Mouse (Mus musculus) cerebellum, adult 2 months (tissue): ENCODE measurements at regions not wholly inside any gene's neighbourhood (a gene's known extent, or its start where the extent isn't known, plus 50 kb on each side); places are given as distances from the start of the nearest gene placed in this dataset.

Experiments used
- DNase-seq, 2 experiments: peaks; one replicate each; pipeline ENCODE4 v3.0.0; 2021
- H3K27ac ChIP-seq: fragments of 200-500 bp; 2 replicates; pipeline ENCODE4 v1.5.1; 2012; ENCODE audit warnings: low read length, control low read depth, inconsistent platforms; ENCODE audit not compliant: insufficient read depth
- H3K27me3 ChIP-seq: fragments of 200-500 bp; 2 replicates; pipeline ENCODE4 v1.6.1; 2012; ENCODE audit warnings: inconsistent platforms, mild to moderate bottlenecking, low read length, moderate library complexity; ENCODE audit not compliant: control insufficient read depth, insufficient read depth
- H3K4me1 ChIP-seq: fragments of 200-500 bp; 2 replicates; pipeline ENCODE4 v1.6.1; 2011; ENCODE audit warnings: low read length; ENCODE audit not compliant: control insufficient read depth, insufficient read depth
- H3K4me3 ChIP-seq: fragments of 200-500 bp; replicated peaks from 2 replicates; pipeline ENCODE3; 2011; ENCODE audit warnings: mild to moderate bottlenecking, low read depth, low read length, control low read depth; ENCODE audit not compliant: insufficient read depth
- CTCF ChIP-seq: fragments of 200-500 bp; IDR thresholded peaks from 2 replicates; pipeline ENCODE4 v1.5.1; 2011; ENCODE audit warnings: low read depth, mild to moderate bottlenecking, control low read depth, low read length, moderate library complexity, borderline replicate concordance; ENCODE audit not compliant: insufficient read depth
- POLR2A ChIP-seq: fragments of 200-500 bp; IDR thresholded peaks from 2 replicates; pipeline ENCODE4 v1.6.1; 2011; ENCODE audit warnings: low read length, control low read depth, borderline replicate concordance; ENCODE audit not compliant: insufficient read depth
- whole genome bisulfite sequencing: fragments of 180-500 bp; shearing (Covaris S2); methylation state at CpG from one replicate; pipeline ENCODE4 v1.1.7; 2018; 5-methylcytosine and 5-hydroxymethylcytosine counted together

GRCm38 (mm10) chr4:82065641-82066358 lies 623.2 kb upstream of the Mpdz start:
- peak overlapping the region; percentile 80 for H3K27ac ChIP-seq
- peak overlapping the region; percentile 73 for H3K4me3 ChIP-seq
- TF ChIP-seq POLR2A (no peak), CTCF (no peak)
- peak; percentile 70 to 87 for DNase-seq
- H3K4me1 ChIP-seq, result no peaks in the 10 kb centered on the region; the same call in 1 of the 2 replicates
- H3K27me3 ChIP-seq, result no peaks in the 10 kb centered on the region
- WGBS, result 14% methylated on average over 14 of the region's 14 CpGs

GRCm38 (mm10) chr4:82062726-82063125 lies 620.1 kb upstream of the Mpdz start:
- TF ChIP-seq CTCF (no peak), POLR2A (no peak)
- H3K27me3 ChIP-seq, result no peaks in the 10 kb centered on the region
- DNase-seq, result no peak
- H3K27ac ChIP-seq, result no peak overlapping the region
- WGBS, result 94% methylated on average over 5 of the region's 5 CpGs
- no peak overlapping the region for H3K4me3 ChIP-seq
- no peaks in the 10 kb centered on the region; the same call in 1 of the 2 replicates for H3K4me1 ChIP-seq

GRCm38 (mm10) chr4:82056671-82057070 lies 614.1 kb upstream of the Mpdz start:
- no peak for DNase-seq
- TF ChIP-seq POLR2A (no peak), CTCF (no peak)
- WGBS, result 89% methylated on average over 1 of the region's 1 CpGs

GRCm38 (mm10) chr4:82048171-82048570 lies 605.6 kb upstream of the Mpdz start:
- no peak overlapping the region for H3K4me3 ChIP-seq
- no peak for DNase-seq
- 90% methylated on average over 2 of the region's 2 CpGs for WGBS
- H3K4me1 ChIP-seq, result no peaks in the 10 kb centered on the region
- no peak for TF ChIP-seq CTCF
- TF ChIP-seq POLR2A, result no peak
- H3K27me3 ChIP-seq, result no peaks in the 10 kb centered on the region
- H3K27ac ChIP-seq, result no peak overlapping the region

More at GRCm38 (mm10) chr4:82056671-82057070, 614.1 kb upstream of the Mpdz start:
- H3K27me3 ChIP-seq, result no peaks in the 10 kb centered on the region
- H3K4me1 ChIP-seq, result no peaks in the 10 kb centered on the region
- H3K4me3 ChIP-seq, result no peak overlapping the region
- no peak overlapping the region for H3K27ac ChIP-seq

- H3K27ac ChIP-seq, result no peak overlapping the region
- H3K4me1 ChIP-seq, result no peaks in the 10 kb centered on the region
- 89% methylated on average over 1 of the region's 1 CpGs for WGBS
These were observed 594.9 kb upstream of the Mpdz start for GRCm38 (mm10) chr4:82037473-82037872.

GRCm38 (mm10) chr4:82035074-82035703 lies 592.6 kb upstream of the Mpdz start:
- TF ChIP-seq POLR2A, result no peak
- TF ChIP-seq CTCF, result no peak

More at GRCm38 (mm10) chr4:82037473-82037872, 594.9 kb upstream of the Mpdz start:
- TF ChIP-seq POLR2A (no peak), CTCF (no peak)
- no peak for DNase-seq
- no peak overlapping the region for H3K4me3 ChIP-seq
- H3K27me3 ChIP-seq, result no peaks in the 10 kb centered on the region

GRCm38 (mm10) chr4:82029237-82029636 lies 586.6 kb upstream of the Mpdz start:
- Histone ChIP-seq H3K27ac (no peak overlapping the region), H3K27me3 (no peaks in the 10 kb centered on the region), H3K4me1 (no peaks in the 10 kb centered on the region; the same call in 1 of the 2 replicates), H3K4me3 (no peak overlapping the region)
- no peak for DNase-seq
- TF ChIP-seq POLR2A, result no peak
- no peak for TF ChIP-seq CTCF
- 78% methylated on average over 9 of the region's 9 CpGs for WGBS

More at GRCm38 (mm10) chr4:82035074-82035703, 592.6 kb upstream of the Mpdz start:
- Histone ChIP-seq H3K4me1 (no peaks in the 10 kb centered on the region), H3K4me3 (no peak overlapping the region), H3K27ac (no peak overlapping the region), H3K27me3 (no peaks in the 10 kb centered on the region)
- 62% methylated on average over 3 of the region's 3 CpGs for WGBS
- DNase-seq, result no peak
